Mouse (Mus musculus): Measurements from ENCODE around the gene Glrx5.

Glrx5 gene

GRCm38 (mm10) chr12:105032147-105032831, at the start of gene Glrx5:
Glrx5 (plus strand) TSS chr12:105032688.
- in situ Hi-C loops (cut with MboI, MseI), result no loop called here

GRCm38 (mm10) chr12:104983476-104983875, 49.0 kb upstream of the Glrx5 start:
- in situ Hi-C loops (cut with MboI, MseI), result loop anchor here (5.0 kb wide), 1 partner anchor 39 kb away; no protein-coding TSS in a partner anchor

- in situ Hi-C loops (cut with MboI, MseI), result no loop called here
These were observed 47.4 kb upstream of the Glrx5 start for GRCm38 (mm10) chr12:104985088-104985487.

DNA sequence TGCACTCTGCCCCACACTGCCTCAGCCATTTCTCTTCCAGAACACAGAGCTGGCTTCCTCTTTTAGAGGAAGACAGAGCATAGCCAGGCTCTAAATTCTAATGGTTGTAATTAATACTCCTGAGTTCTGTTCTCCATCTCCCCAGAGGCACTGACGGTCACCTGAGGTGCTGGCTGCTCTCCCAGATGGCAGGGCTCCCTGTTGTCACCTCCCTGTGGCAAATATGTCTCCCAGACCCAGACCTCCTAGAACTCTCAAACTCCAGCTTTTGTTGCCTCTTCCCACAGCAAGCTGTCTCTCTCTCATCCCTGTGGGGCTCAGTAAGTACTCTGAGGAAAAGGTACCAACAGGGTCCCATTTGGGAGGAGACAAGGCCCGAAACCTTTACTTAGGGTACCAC, 46.5 kb upstream of the Glrx5 start:
- in situ Hi-C loops (cut with MboI, MseI), result no loop called here

DNA sequence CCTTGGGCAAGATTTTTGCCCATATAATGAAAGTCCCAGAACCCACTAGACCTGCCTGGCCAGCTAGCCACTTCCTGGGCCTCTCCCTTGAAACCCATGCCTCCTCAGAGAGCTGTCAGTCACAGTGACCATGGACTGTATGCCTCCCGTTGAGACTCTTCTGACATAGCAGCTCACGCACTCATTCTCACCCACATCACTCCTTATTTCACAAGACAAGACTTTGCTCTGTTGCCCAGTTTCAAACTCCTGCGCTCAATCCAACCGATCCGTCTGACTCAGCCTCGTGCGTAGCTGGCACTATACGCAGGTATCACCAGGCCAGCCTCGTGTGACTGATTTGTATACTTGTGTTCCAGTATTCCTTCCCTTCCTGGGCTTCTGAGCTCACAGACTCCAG, 45.7 kb upstream of the Glrx5 start:
- in situ Hi-C loops (cut with MboI, MseI), result no loop called here

DNA sequence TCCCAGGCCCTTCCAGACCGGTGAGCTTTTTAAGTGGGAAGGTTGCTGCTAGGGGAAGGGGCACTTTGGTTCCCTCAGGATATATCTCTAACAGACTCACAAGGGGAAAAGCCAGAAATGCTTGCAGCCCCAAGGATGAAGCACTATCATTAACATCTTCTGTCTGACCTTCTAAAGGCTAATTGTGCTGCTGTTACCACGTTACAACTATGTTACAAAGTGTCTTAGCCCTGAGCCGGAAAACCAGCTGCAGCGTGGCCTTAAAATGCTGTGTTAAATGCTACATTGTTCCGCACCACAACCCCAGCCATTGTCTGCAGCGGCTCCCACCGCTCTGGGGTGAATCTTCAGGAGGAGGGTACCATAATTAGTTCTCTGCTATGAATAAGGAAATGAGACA, 44.6 kb upstream of the Glrx5 start:
- in situ Hi-C loops (cut with MboI, MseI), result no loop called here

- in situ Hi-C loops (cut with MboI, MseI), result loop anchor here (5.0 kb wide), 1 partner anchor 39 kb away; no protein-coding TSS in a partner anchor
These were observed 41.6 kb upstream of the Glrx5 start for GRCm38 (mm10) chr12:104990741-104991454.

GRCm38 (mm10) chr12:104992123-104992741, 40.3 kb upstream of the Glrx5 start:
- in situ Hi-C loops (cut with MboI, MseI), result loop anchor here (5.0 kb wide), 1 partner anchor 40 kb away; no protein-coding TSS in a partner anchor

- in situ Hi-C loops (cut with MboI, MseI), result loop anchor here (5.0 kb wide), 1 partner anchor 41 kb away; no protein-coding TSS in a partner anchor
These were observed 39.6 kb upstream of the Glrx5 start for GRCm38 (mm10) chr12:104992838-104993237.

- in situ Hi-C loops (cut with MboI, MseI), result no loop called here
These were observed 37.1 kb upstream of the Glrx5 start for GRCm38 (mm10) chr12:104995259-104995876.

DNA sequence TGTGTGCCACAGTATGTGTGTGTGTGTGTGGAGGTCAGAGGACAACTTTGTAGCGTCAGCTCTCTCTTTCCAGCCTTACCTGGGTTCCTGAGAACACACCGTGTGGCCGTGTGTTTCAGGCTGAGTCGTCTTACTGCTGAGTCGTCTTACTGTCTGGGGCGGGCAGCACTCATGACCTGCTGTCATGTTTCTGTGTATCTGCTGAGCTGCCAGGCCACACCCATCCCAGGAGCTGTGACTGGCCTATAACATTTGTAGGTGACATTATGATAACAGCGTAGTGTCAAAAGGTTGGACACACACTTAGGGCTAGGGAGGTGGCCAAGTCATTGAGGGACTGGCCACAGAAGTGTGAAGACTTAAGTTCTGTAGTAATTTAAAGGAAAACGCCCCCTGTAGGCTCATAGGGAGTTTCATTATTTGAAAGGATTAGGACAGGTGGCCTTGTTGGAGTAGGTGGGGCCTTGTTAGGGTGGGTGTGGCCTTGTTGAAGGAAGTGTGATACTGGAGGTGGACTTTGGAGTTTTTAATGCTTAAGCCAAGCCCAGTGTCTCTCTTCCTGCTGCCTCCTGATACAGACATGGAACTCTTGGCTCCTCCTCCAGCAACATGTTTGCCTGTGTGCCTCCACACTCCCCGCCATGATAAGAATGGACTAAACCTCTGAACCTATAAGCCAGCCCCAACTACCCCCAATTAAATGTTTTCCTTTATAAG, 36.3 kb upstream of the Glrx5 start:
- in situ Hi-C loops (cut with MboI, MseI), result no loop called here

- in situ Hi-C loops (cut with MboI, MseI), result no loop called here
These were observed 35.3 kb upstream of the Glrx5 start for GRCm38 (mm10) chr12:104997159-104997558.

- in situ Hi-C loops (cut with MboI, MseI), result no loop called here
These were observed 34.7 kb upstream of the Glrx5 start for GRCm38 (mm10) chr12:104997641-104998293.

DNA sequence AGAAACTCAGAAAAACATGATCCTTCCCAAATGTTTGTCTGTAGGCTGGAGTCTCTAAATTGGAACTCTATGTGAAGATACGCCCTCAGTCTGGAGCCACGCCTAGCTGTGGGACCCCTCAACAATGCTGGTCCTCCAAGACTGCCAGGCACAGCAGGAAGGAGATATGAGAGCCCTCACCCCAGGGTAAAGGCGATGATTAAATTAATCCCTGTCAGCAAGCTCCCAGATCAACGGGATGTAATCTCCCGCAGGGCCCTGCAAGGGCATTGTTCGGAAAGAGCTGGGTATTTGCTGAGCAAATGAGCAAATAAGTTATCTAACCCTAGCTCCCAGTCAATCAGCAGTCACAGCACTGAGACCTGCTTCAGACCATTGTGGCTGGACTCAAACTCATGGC, 33.9 kb upstream of the Glrx5 start:
- in situ Hi-C loops (cut with MboI, MseI), result no loop called here

- in situ Hi-C loops (cut with MboI, MseI), result no loop called here
These were observed 33.3 kb upstream of the Glrx5 start for GRCm38 (mm10) chr12:104999171-104999570.

DNA sequence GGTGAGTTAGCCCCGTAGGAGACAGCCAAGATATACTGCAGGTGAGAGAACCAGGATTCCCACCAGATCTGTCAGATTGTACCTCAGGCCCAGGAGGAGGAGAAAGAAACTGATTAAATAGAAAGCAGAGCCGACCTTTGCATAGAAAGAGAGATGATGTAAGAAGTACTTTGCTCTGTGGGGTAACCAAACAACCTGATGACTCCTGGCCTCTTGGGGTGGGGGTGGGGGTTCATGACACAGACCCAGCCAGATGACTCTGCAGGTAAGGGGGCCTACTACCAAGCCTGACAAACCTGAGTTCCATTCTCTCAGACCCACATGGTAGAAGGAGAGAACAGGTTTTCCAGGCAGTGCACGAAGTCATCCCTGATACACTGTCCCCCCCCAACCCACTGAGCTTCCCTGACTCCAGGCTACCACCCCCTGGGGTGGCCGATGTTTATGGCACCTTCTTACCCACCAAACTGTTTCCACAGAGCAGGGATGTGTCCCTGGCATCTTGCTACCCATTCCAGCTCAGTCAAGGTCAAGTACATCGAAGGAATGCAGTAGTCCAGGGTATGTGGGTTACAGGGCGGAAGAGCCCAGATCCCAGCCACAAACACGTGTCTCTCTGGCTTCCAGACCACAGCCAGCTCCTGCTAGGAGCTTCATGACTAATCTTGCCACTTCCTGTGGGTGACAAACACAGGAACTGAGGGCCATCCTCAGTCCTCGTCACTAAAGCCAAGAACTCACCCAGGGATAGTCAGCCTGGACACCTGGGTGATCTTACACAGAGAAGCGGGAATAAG, 31.8 kb upstream of the Glrx5 start:
- in situ Hi-C loops (cut with MboI, MseI), result no loop called here

GRCm38 (mm10) chr12:105001317-105001716, 31.2 kb upstream of the Glrx5 start:
- in situ Hi-C loops (cut with MboI, MseI), result no loop called here

GRCm38 (mm10) chr12:105002340-105003132, 30.0 kb upstream of the Glrx5 start:
- in situ Hi-C loops (cut with MboI, MseI), result no loop called here

DNA sequence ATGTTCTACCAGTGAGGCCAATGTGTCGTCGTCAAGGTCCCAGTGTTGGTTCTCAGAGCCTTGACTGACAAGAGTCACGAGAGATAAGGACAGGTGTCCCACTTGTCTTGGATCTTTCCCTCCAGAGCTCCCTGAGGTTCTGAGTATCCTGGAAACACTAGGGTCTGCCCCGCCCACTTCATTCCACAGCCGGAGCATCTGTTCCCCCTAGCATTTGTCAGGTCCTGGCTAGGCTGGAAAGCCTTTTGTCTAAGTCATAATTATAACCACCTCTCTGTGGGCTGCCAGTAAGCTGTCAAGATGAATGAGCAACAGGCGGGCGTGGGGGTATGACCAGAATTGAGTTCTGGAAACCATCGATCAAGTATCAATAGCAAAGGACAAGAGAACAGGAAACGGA, 29.3 kb upstream of the Glrx5 start:
- in situ Hi-C loops (cut with MboI, MseI), result no loop called here

Measured in T-helper 2 cell (primary cell).